9 mouse cellular contexts compared by ENCODE assay signal in the genomic region with DNA sequence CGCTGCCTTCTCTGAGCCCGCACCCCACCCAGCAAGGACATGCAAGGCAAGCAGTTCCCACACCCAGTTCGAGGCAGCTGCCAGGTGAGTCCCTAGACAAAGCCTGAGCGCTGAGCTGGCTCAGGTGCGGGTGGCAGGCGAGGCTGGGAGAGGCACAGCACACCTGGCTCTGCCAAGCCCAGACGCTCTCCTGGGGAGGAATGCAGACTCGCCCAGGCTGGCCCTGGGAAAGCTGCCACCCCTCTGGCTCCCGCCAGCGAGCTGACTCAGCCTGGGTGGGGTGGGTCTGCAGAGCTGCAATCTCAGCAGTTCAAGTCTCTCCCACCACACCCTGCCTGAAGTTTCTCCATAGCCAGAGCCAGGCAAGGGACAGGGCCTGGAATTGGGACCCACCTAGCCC. TPM values are rescaled to one million over a fixed set of nuclear protein-coding genes. Genes with fewer than 3 reads are reported as not detected.
A peak's percentile ranks its signal among the peaks of the same experiment; 100 is the strongest.
DNase-seq lines count a peak whose midpoint lies in the region; ATAC-seq lines count a peak whose summit lies in the region.
"Had no signal": no experiment of that assay in that cellular context is flagged by ENCODE, and none has a peak within 500 bp of the region (broad histone marks: within the 10 kb centered on the region; RNA-seq: fewer than 3 reads in every experiment).

No protein-coding gene starts in this region.

- H3K4me2 ChIP-seq in hindbrain, embryonic 11.5 days (replicated peaks; ENCODE audit: low read depth, low read length): no peak overlapping the region
- H3K4me2 ChIP-seq in hindbrain, embryonic 14.5 days (replicated peaks): no peak overlapping the region

- intact Hi-C loops in heart, postnatal 25 days (cut with DNase I): no loop called here

- H3K27ac ChIP-seq in hindbrain, embryonic 11.5 days (ENCODE audit: low read depth, low read length): no peak overlapping the region
- no peak overlapping the region for H3K27ac ChIP-seq in hindbrain, embryonic 14.5 days

- no peaks in the 10 kb centered on the region for H3K27me3 ChIP-seq in hindbrain, embryonic 11.5 days (ENCODE audit: control insufficient read depth, insufficient read depth, low read length)
- no peaks in the 10 kb centered on the region for H3K27me3 ChIP-seq in hindbrain, embryonic 14.5 days (ENCODE audit: control insufficient read depth, insufficient read depth, low read length)

- no peaks in the 10 kb centered on the region for H3K36me3 ChIP-seq in hindbrain, embryonic 11.5 days (ENCODE audit: control insufficient read depth, insufficient read depth, low read length)
- no peaks in the 10 kb centered on the region for H3K36me3 ChIP-seq in hindbrain, embryonic 14.5 days (replicated peaks; ENCODE audit: control insufficient read depth, insufficient read depth)

- 0 out of 2 replicates have a peak overlapping the region, but pooled peaks have one; percentile 15 for H3K9ac ChIP-seq in hindbrain, embryonic 11.5 days (ENCODE audit: low read depth, low read length)
- no peak overlapping the region for H3K9ac ChIP-seq in hindbrain, embryonic 14.5 days

- H3K9me3 ChIP-seq in hindbrain, embryonic 11.5 days (ENCODE audit: control insufficient read depth, low read length): no peaks in the 10 kb centered on the region
- no peaks in the 10 kb centered on the region for H3K9me3 ChIP-seq in hindbrain, embryonic 14.5 days (ENCODE audit: control insufficient read depth, low read length)

- no peak for ATAC-seq in hindbrain, embryonic 11.5 days (ENCODE audit: low FRiP score)
- ATAC-seq in hindbrain, embryonic 14.5 days (ENCODE audit: low FRiP score): no peak

- WGBS in hindbrain, embryonic 11.5 days: 44% methylated on average over 10 of the region's 10 CpGs
- 26% methylated on average over 10 of the region's 10 CpGs for WGBS in hindbrain, embryonic 14.5 days

- H3K4me1 ChIP-seq in hindbrain, embryonic 11.5 days (replicated peaks; ENCODE audit: control insufficient read depth, insufficient read depth, low read length): no peaks in the 10 kb centered on the region
- H3K4me1 ChIP-seq in hindbrain, embryonic 14.5 days (replicated peaks; ENCODE audit: control insufficient read depth, insufficient read depth, low read length): no peaks in the 10 kb centered on the region

- DNase-seq in hindbrain, embryonic 11.5 days (ENCODE audit: low spot score): no peak
- no peak for DNase-seq in hindbrain, embryonic 14.5 days (ENCODE audit: low spot score)
- DNase-seq in adrenal gland, postnatal 36 days: peak; percentile 60 to 65
- peak; percentile 65 for DNase-seq in heart, postnatal 25 days (ENCODE audit: low spot score)
- DNase-seq in ovary, adult 18-20 months (ENCODE audit: low spot score): peak; percentile 62
- no peak for DNase-seq in thymus, postnatal 25 days
- no peak for DNase-seq in c-Kit-positive CD71-positive TER-119-positive erythroid progenitor cells, embryonic 14.5 days (ENCODE audit: low spot score)
- no peak for DNase-seq in cerebellum, adult 11-12 months

- no peak overlapping the region for H3K4me3 ChIP-seq in hindbrain, embryonic 11.5 days (ENCODE audit: low read depth, low read length)
- no peak overlapping the region for H3K4me3 ChIP-seq in hindbrain, embryonic 14.5 days (replicated peaks; ENCODE audit: low read length)

RNA-seq across cellular contexts. Expression of gene Krt42, which starts 17.4 kb away (rescaled TPM):
- polyA plus RNA-seq in hindbrain, embryonic 11.5 days (2014; fragmentation: Nextera tagmentation; extraction: Ambion mirVana): not detected in 2 replicates
- polyA plus RNA-seq in hindbrain, embryonic 14.5 days (2014; fragmentation: Nextera tagmentation; extraction: Ambion mirVana): not detected in 2 replicates
- not detected for total RNA-seq in adrenal gland, postnatal 36 days (2021)
- not detected for total RNA-seq in heart, postnatal 25 days (2021)
- polyA plus RNA-seq: gonadal fat pad, adult 2 months had no signal

RNA-seq across cellular contexts. Expression of gene Krt17, which starts 26.2 kb away (rescaled TPM):
- polyA plus RNA-seq in hindbrain, embryonic 11.5 days (2014; fragmentation: Nextera tagmentation; extraction: Ambion mirVana): 0.22 and 0.25 TPM in 2 replicates
- polyA plus RNA-seq in hindbrain, embryonic 14.5 days (2014; fragmentation: Nextera tagmentation; extraction: Ambion mirVana): 0.13 and 0.16 TPM in 2 replicates
- not detected for total RNA-seq in adrenal gland, postnatal 36 days (2021)
- not detected for total RNA-seq in heart, postnatal 25 days (2021)

RNA-seq across cellular contexts. Expression of gene Eif1, which starts 32.7 kb away (rescaled TPM):
- polyA plus RNA-seq in hindbrain, embryonic 11.5 days (2014; fragmentation: Nextera tagmentation; extraction: Ambion mirVana): 1,709 and 1,853 TPM in 2 replicates
- 1,239 and 1,372 TPM in 2 replicates for polyA plus RNA-seq in hindbrain, embryonic 14.5 days (2014; fragmentation: Nextera tagmentation; extraction: Ambion mirVana)
- 1,000 to 10,000 TPM; 1,327 to 1,427 TPM for total RNA-seq in adrenal gland, postnatal 36 days (2021)
- 1,000 to 10,000 TPM; 1,459 to 1,550 TPM for total RNA-seq in heart, postnatal 25 days (2021)

RNA-seq across cellular contexts. Expression of gene Krt16, which starts 38.3 kb away (rescaled TPM):
- polyA plus RNA-seq in hindbrain, embryonic 11.5 days (2014; fragmentation: Nextera tagmentation; extraction: Ambion mirVana): not detected in 2 replicates
- polyA plus RNA-seq in hindbrain, embryonic 14.5 days (2014; fragmentation: Nextera tagmentation; extraction: Ambion mirVana): not detected in 2 replicates
- total RNA-seq in adrenal gland, postnatal 36 days (2021): not detected
- not detected for total RNA-seq in heart, postnatal 25 days (2021)
- polyA plus RNA-seq: gonadal fat pad, adult 2 months had no signal

RNA-seq across cellular contexts. Expression of gene Gast, which starts 47.2 kb away (rescaled TPM):
- polyA plus RNA-seq in hindbrain, embryonic 11.5 days (2014; fragmentation: Nextera tagmentation; extraction: Ambion mirVana): 1.1 TPM in 1 of 2 replicates, not detected in the other
- polyA plus RNA-seq in hindbrain, embryonic 14.5 days (2014; fragmentation: Nextera tagmentation; extraction: Ambion mirVana): 0.50 TPM in 1 of 2 replicates, not detected in the other
- not detected for total RNA-seq in adrenal gland, postnatal 36 days (2021)
- total RNA-seq in heart, postnatal 25 days (2021): not detected
- polyA plus RNA-seq: gonadal fat pad, adult 2 months had no signal

Comparison
In these comparisons a context has a peak if more than half of its experiments do, and no peak if none do; other contexts are left out.
1. DNase-seq: peak in adrenal gland, postnatal 36 days (2 of 2), heart, postnatal 25 days (single experiment) and ovary, adult 18-20 months (single experiment); none in hindbrain, embryonic 11.5 days (single experiment), hindbrain, embryonic 14.5 days (single experiment), thymus, postnatal 25 days (single experiment), c-Kit-positive CD71-positive TER-119-positive erythroid progenitor cells, embryonic 14.5 days (single experiment) and cerebellum, adult 11-12 months (single experiment).